Mouse (Mus musculus) 3134 (cell line): ENCODE results near the gene Slc28a3.

ENCODE experiments used
- DNase-seq: peaks from one replicate; pipeline ENCODE4 v3.0.0-alpha.2; 2011; ENCODE audit warnings: low spot score; ENCODE audit not compliant: insufficient read length; ENCODE audit errors: extremely low read depth

Gene Slc28a3

GRCm38 (mm10) chr13:58523761-58524117 lies 86.9 kb downstream of the Slc28a3 start:
- DNase-seq, result no peak

DNA sequence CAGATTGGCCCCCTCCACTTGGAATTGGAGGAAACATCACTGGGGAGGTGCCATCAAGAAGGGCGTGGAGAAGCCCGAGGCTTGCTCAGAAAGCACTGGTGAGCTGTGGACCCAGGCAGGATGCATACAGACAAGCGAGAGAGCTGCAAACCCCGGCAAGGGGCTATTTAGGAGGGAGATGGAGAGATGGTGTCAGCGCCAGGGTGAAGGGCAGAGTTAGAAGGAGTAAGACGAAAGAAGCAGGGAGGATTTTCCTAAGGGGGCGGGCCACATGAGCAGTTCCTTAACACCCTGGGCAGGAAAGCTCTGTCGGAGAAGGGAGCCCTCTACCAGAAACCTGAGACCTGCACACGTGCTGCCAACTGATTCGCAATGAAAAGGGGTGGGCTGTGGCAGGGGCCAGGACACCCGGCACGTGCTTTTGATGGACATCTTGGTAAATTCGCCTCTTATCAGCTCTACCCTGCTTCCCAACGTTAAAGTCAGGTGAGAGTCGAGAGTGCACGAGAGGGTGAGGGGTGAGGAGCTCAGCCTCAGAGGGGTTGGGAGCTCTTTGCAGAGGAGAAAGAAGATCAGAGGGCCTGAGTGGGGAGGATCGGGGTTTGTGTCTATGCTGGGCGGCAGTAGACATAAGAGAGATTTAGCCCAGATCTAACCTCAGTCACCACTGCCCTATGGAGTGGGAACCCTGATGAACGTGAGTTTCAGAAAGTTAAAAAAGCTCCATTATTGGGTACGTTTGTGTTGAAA lies 87.5 kb downstream of the Slc28a3 start:
- no peak for DNase-seq

GRCm38 (mm10) chr13:58521331-58522030 lies 89.2 kb downstream of the Slc28a3 start:
- no peak for DNase-seq

DNA sequence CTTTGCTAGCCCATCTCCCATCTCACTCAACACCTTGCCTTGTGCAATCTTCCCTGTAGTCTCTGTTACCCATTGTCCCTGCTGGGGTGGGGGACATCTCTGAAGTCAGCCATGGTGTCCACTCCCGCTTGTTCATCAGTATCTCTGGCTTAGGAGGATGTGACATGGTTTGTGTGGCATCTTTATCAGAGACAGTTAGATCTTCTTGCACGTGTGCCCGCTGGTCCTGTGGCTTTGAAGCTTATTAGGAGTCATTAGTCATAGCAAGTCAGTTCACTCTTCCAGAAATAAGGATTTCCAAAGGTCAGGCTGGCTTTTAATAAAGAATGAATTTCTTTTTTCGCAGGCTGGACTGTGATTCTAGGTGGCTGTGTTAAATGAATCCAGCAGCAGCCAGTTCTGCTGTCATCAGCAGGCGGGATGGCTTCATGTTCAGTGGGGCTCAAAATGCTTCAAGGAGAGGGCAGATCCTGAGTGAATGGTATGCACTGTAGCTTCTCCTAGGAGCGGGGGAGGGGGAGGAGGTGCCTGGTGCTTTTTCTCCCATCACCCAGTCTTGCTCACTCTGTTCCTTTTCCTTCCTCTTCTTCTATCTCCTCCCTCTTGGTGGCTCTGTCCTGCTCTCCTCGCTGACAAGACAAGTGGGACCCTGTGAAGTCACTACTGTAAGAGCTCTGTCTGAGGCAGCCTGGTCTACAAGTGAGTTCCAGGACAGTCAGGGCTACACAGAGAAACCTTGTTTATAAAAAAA lies 89.9 kb downstream of the Slc28a3 start:
- DNase-seq, result no peak

DNA sequence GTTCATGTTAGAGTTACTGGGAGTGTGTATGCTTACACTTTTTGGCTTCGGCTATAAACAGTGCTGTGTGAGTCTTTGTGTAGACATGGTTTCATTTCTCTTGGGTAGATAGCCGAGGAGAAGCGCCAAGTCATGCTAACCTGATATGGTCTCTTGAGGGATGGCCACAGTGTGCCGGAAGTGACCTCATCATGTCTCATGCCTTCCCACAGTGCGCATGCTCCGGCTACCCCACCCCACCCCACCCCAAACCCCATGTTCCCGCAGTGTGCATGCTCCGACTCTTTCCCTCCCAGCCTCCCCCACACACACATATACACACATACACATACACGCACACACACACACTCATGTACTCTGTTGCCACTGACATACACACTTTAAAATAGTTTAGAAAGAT lies 90.6 kb downstream of the Slc28a3 start:
- DNase-seq, result no peak

DNA sequence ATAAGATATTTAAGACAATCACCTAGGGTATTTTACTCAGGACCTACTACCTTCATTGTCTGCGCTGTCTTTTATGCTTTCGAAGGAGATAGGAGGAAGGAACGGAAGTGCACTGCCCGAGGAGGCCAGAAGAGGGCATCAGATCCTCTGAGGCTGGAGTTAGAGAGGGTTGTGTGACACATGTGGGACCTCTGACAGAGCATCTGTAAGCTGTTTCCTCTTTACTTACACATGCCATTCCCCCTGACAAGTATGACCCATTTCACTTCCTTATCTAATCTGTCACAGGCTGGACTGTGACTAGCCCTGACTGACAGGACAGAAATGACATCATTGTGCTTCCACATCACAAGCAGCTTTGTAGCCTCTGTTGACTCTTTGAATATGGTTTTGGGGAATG lies 94.4 kb downstream of the Slc28a3 start:
- DNase-seq, result no peak

DNA sequence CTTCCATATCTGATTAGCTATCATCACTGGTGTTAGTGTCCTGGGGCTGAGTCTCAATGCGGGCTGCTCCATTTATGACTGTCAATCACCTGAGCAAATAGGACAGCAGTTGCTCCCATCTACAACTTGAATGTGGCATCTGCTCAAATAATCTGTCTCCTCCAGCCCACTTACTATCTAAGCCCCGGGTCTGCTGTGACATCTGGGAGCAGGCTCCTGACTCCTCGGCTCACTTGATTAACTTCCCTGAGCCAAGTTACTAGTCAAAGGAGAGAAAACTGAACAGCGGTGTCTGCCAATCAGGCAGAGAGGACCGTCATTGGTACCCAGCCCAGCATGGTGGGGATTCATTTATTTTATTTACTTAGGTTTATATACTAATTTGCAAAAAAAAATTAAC lies 95.0 kb downstream of the Slc28a3 start:
- DNase-seq, result no peak

GRCm38 (mm10) chr13:58514147-58514727 lies 96.4 kb downstream of the Slc28a3 start:
- no peak for DNase-seq

- no peak for DNase-seq
Measured at GRCm38 (mm10) chr13:58511926-58512325, 98.8 kb downstream of the Slc28a3 start.

GRCm38 (mm10) chr13:58511248-58511647 lies 99.4 kb downstream of the Slc28a3 start:
- no peak for DNase-seq

DNA sequence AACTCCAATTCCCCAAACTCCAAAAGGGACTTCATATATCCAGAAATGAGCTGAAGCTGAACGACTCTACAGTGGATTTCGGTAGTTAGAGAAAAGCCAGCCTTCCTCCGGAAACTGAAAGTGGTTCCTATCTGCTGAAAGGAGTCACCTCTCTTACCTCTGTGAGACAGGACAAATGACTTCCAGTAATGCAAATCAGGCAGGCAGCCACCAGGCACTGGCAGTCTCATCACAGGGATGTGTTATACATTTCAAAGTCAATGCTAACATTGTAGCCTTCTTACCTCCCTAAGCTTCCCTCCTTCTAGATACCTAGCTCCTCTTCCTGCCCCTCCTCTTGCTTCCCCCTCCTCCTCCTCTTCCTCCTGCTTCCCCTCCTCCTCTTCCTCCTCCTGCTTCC lies 101.4 kb downstream of the Slc28a3 start:
- no peak for DNase-seq

DNA sequence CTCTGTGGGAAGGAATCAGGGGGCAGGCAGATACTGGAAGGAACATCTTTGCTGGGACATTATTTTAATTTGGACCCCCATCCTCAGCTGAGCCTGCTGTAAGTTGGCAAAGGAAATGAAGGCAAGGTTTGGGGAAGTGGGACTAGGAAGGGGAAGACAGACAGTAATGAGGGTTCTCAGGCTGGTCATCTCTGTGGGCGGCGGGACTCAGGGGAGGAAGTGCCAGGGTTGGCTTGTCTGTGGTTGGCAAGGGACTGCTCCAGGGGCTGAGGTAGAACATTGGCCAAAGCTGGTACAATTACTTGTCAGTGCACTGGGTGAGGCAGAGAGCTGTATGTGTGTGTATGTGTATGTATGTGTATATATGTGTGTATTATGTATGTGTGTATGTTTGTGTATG lies 107.1 kb downstream of the Slc28a3 start:
- no peak for DNase-seq

DNA sequence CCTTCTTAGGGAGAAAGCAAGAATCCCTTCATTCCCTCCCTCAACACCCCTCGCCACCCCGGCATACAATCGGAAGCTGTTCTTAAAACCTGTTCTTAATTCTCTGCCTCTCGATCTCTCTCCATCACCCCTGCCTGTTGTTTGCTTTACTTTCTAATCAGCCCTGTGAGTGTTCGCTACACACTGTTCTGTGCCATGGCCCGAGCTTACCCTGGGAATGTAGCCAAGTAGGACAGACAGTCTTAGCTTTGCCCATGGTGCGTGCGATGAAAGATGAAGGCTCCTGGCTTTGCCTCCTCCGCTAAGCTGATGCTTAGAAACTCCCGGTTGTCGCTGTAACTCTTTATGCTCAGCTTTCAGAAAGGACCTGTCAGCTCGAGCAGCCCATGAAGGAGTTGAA lies 112.9 kb downstream of the Slc28a3 start:
- DNase-seq, result no peak
